Mouse (Mus musculus) embryonic fibroblast, embryonic 13.5 days (primary cell): ENCODE measurements around the gene Ccdc194.

Experiments
- CTCF ChIP-seq: IDR thresholded peaks from 2 replicates; pipeline ENCODE4 v1.5.1; 2011; ENCODE audit warnings: mild to moderate bottlenecking, control low read depth, low read length, moderate library complexity, borderline replicate concordance; ENCODE audit not compliant: insufficient read depth
- POLR2A ChIP-seq: IDR thresholded peaks from 2 replicates; pipeline ENCODE4 v1.6.1; 2011; ENCODE audit warnings: low read depth, mild to moderate bottlenecking, control low read depth, low read length, moderate library complexity

DNA sequence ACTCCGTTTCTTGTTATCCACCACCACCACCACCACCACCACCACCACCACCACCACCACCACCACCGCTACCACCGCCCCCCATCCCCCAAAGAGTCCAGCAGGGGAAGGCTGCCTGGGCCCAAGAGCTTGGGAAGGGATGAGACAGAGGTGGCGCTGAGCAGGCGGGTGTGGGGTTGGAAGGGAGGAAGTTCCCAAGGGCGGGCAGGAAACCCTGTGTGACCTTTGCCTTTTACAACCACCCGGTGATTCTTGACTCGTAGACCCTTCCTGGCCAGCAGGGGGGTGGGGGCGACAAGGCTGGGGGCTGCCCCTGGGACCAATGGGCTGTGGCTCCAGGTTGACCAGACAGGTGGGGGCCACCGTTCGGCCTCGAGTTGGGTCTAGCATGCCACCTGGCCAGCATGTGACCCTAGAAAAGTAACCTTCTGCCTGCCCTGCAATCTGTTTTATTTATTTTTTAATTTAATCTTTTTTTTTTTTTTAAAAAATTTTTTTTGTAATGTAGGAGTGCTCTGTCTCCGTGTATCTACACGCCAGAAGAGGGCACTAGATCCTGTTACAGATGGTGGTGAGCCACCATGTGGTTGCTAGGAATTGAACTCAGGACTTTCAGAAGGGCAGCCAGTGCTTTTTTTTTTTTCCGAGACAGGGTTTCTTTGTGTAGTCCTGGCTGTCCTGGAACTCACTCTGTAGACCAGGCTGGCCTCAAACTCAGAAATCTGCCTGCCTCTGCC, 12.3 kb downstream of the Ccdc194 start:
- TF ChIP-seq POLR2A, result no peak
- no peak for TF ChIP-seq CTCF
